Mouse (Mus musculus): Measurements from ENCODE around the gene Cfap45. TPM values are rescaled to one million over a fixed set of nuclear protein-coding genes. Genes with fewer than 3 reads are reported as not detected.
A peak's percentile ranks its signal among the peaks of the same experiment; 100 is the strongest.

Gene Cfap45
- total RNA-seq, 2 experiments from 2014 or later = 3.7 to 4.5 TPM

GRCm38 (mm10) chr1:172513525-172514212 lies 6.9 kb upstream of the Cfap45 start:
- peak in 1 of 2 experiments; percentile 45 for DNase-seq (ENCODE audit: low spot score in 2 of 2)
- intact Hi-C loops (cut with DNase I) = no loop called here

GRCm38 (mm10) chr1:172514213-172514529 lies 6.4 kb upstream of the Cfap45 start:
- intact Hi-C loops (cut with DNase I) = no loop called here

DNA sequence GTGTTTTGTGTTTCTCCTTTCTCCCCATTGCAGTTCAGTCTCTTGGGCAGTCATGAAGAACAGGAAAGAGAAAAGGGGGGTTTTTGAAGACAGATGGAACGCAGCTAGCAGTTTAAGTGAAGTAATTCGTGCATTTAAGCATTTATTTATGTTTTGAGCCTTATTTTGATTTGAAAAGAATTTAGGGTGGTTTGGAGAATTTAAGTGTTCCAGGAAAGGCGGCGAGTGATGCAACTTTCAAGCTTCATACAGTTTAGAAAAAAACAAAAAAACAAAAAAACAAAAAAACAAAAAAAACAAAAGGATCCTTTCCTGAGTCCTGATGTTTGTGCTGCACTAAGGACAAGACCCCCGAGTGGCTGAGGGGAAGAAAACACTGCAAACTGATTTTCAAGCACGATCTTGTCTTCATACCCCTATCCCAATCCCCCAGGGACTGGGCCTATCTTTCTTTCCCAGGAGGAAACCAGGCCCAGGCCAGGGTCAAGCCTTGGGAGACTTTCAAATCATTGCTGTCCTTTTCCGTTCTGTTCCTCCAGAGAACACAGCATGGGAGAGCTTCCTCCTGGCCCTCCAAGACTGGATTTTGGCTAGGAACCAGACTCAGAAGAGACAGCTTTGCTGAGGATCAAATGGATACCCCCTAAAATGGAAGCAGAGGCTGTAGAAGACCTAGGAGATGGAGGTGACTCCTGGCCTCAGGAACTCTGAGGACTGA lies 5.9 kb upstream of the Cfap45 start:
- DNase-seq (ENCODE audit: low spot score in 2 of 2) = no peak
- intact Hi-C loops (cut with DNase I) = no loop called here

More at GRCm38 (mm10) chr1:172514213-172514529, 6.4 kb upstream of the Cfap45 start:
- no peak for DNase-seq (ENCODE audit: low spot score in 2 of 2)

DNA sequence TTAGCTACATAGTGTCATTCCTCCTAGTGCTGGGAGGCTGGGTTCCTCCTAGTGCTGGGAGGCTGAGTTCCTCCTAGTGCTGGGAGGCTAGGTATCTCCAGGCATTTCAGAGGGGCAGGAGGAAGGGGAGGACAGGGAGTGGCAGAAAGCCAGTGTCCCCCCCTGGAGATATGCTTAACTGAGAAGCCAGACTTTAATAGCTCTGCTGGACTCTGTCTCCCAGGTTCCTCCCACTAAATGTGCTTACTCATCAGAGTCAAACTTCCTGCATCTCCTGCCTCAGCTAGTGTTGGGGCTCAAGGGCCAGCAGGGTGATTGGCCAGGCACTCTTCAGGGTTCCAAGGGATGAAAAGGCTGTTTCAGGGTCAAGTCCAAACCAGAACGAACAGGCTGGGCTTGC lies 5.2 kb upstream of the Cfap45 start:
- DNase-seq (ENCODE audit: low spot score in 2 of 2) = no peak
- intact Hi-C loops (cut with DNase I) = no loop called here

DNA sequence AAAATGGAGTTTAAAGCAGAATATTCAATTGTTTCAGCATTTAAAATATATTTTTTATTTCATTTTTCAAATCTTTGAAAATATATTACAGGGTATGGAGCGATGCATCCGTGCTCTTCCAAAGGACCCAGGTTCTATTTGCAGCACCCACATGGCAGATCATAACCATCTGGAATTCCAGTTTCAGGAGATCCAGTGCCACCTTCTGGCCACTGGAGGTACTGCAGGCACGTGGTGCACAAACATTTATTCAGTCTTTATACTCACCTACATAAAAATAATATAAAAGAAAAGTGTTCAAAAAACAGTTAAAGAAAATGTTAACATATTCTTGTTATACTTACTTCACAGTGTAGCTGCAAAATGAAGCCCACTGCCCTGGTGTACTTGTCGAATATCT lies 2.6 kb upstream of the Cfap45 start:
- DNase-seq (ENCODE audit: low spot score in 2 of 2) = no peak
- intact Hi-C loops (cut with DNase I) = no loop called here

GRCm38 (mm10) chr1:172519644-172520043 lies 957 bp upstream of the Cfap45 start:
- intact Hi-C loops (cut with DNase I) = loop anchor here (10.0 kb wide), 1 partner anchor 805 kb away; no protein-coding TSS in a partner anchor

DNA sequence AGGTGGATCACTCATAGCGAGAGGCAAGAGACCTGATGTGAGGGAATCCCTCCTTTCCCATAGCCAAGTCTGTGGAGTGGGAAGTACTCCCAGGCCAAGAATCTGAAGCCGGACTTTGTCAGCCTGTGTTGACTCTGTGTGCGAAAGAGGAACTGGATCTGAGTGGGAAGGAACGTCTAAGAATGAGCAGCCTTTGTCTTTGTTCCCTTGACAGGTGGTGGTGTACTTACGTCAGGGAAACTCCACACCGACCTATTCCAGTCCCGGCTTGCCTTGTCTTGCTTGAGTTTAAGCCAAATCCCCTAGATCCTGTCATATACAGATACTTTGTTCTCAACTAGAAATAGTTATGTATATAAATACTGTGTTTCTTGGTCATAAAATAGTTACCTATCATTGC lies 1.9 kb downstream of the Cfap45 start:
- DNase-seq (ENCODE audit: low spot score in 2 of 2) = no peak
- intact Hi-C loops (cut with DNase I) = loop anchor here (10.0 kb wide), 1 partner anchor 802 kb away; no protein-coding TSS in a partner anchor

More at GRCm38 (mm10) chr1:172519644-172520043, 957 bp upstream of the Cfap45 start:
- no peak for DNase-seq (ENCODE audit: low spot score in 2 of 2)

DNA sequence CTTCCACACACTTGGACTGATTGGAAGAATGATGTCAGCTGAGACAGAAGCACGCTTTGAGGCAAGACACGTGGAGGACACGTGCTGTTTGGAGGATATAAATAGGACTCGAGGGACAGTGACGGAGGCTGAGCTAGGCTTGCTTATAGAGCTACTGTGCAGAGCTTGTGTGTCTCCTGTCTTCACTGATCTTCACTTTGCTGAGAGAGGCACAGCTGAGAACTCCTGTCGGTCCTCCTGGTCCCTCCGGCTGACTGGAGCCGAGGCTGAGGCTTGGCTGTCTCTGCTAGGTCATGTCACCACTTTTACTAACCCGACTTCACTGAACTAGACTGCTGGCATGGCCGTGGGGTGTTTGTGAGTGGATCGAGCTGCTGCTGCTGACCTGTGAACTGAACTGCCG lies 3.1 kb downstream of the Cfap45 start:
- DNase-seq (ENCODE audit: low spot score in 2 of 2) = no peak
- intact Hi-C loops (cut with DNase I) = loop anchor here (10.0 kb wide), 1 partner anchor 801 kb away; no protein-coding TSS in a partner anchor

- intact Hi-C loops (cut with DNase I) = loop anchor here (5.0 to 10.0 kb wide), 2 partner anchors 800 to 872 kb away; no protein-coding TSS in a partner anchor
- peak in 1 of 2 experiments; percentile 40 for DNase-seq (ENCODE audit: low spot score in 2 of 2)
These were observed 4.6 kb downstream of the Cfap45 start for GRCm38 (mm10) chr1:172525027-172525764.

- DNase-seq (ENCODE audit: low spot score in 2 of 2) = no peak
- intact Hi-C loops (cut with DNase I) = loop anchor here (5.0 to 10.0 kb wide), 2 partner anchors 799 to 871 kb away; no protein-coding TSS in a partner anchor
These were observed 5.4 kb downstream of the Cfap45 start for GRCm38 (mm10) chr1:172525971-172526370.

GRCm38 (mm10) chr1:172526380-172527081 lies 5.9 kb downstream of the Cfap45 start:
- intact Hi-C loops (cut with DNase I) = loop anchor here (5.0 to 10.0 kb wide), 2 partner anchors 798 to 871 kb away; no protein-coding TSS in a partner anchor
- DNase-seq (ENCODE audit: low spot score in 2 of 2) = no peak

GRCm38 (mm10) chr1:172527431-172527830 lies 6.8 kb downstream of the Cfap45 start:
- intact Hi-C loops (cut with DNase I) = loop anchor here (5.0 to 10.0 kb wide), 2 partner anchors 797 to 870 kb away; no protein-coding TSS in a partner anchor
- DNase-seq (ENCODE audit: low spot score in 2 of 2) = no peak

DNA sequence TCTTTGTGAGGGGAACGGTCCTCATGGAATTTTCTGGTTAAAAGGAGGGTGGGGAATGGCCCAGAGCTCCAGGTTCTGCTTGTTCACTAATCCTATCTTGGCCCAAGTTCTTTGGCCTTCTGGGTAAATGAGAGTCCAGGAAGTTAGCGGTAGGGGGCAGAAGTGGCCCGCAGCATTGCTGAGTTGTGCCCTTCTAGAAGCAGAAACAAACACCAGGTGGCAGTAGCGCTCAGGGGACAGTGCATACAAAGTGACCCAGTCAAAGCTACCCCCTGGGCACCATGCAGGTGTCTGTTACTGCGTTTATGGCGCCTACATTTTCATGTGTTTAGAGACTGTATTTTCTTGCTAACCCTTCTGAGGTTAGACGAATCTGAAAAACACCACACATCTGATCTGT lies 8.1 kb downstream of the Cfap45 start:
- peak; percentile 84 to 89 for DNase-seq (ENCODE audit: low spot score in 2 of 2)
- intact Hi-C loops (cut with DNase I) = loop anchor here (1.0 to 10.0 kb wide), 5 partner anchors 34 to 869 kb away; no protein-coding TSS in a partner anchor

- intact Hi-C loops (cut with DNase I) = no loop called here
- no peak for DNase-seq (ENCODE audit: low spot score in 2 of 2)
These were observed 10.1 kb downstream of the Cfap45 start for GRCm38 (mm10) chr1:172530544-172531220.

GRCm38 (mm10) chr1:172532551-172532950 lies 11.9 kb downstream of the Cfap45 start:
- intact Hi-C loops (cut with DNase I) = no loop called here
- no peak for DNase-seq (ENCODE audit: low spot score in 2 of 2)

GRCm38 (mm10) chr1:172535116-172535515 lies 14.5 kb downstream of the Cfap45 start:
- intact Hi-C loops (cut with DNase I) = no loop called here
- no peak for DNase-seq (ENCODE audit: low spot score in 2 of 2)

DNA sequence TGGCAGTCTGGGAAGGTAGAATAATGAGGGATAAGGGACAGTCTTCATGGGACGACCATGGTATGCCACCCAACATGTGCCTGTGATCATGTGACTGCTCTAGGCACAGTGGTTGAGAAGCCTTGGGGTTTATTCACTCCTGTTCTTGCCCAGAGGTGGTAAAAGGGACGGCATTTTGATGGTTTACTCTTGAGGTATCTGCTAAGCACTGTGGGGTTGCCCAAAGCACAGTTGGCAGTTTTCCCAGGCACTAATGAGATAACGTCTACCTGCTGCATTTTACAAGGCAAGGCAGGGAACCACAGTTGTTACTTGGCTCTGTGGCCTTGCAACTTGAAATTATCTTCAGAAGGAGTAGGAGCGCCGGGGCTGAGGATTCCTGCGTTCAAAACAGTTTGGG lies 19.2 kb downstream of the Cfap45 start:
- no peak for DNase-seq (ENCODE audit: low spot score in 2 of 2)
- intact Hi-C loops (cut with DNase I) = no loop called here

- intact Hi-C loops (cut with DNase I) = no loop called here
These were observed 19.8 kb downstream of the Cfap45 start for GRCm38 (mm10) chr1:172540283-172540820.

GRCm38 (mm10) chr1:172546062-172546461 lies 25.5 kb downstream of the Cfap45 start:
- no peak for DNase-seq (ENCODE audit: low spot score in 2 of 2)
- intact Hi-C loops (cut with DNase I) = no loop called here

More at GRCm38 (mm10) chr1:172540283-172540820, 19.8 kb downstream of the Cfap45 start:
- no peak for DNase-seq (ENCODE audit: low spot score in 2 of 2)
